Mouse (Mus musculus): ENCODE results near the gene Med23.
A peak's percentile ranks its signal among the peaks of the same experiment; 100 is the strongest.

The Med23 gene

DNA sequence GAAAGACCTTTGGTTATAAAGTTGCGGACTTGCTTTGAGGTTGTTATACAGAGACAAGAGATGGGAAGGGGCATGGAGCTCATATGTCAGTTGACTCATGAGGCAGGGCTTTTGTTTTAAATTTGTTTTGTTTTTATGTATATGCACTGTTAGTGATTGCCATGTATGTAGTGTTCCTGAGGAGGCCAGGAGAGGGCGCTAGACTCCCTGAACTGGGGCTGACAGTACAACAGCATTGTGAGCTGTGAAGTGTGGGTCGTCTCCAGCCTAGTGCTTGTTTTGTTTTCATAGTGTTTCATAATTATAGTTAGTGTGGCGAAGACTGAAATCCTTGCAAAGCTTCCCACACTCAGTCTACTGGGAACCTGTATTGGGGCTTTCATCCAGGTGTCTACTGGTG, 3.8 kb downstream of the Med23 start:
- DNase-seq (ENCODE audit: low spot score), result no peak

DNA sequence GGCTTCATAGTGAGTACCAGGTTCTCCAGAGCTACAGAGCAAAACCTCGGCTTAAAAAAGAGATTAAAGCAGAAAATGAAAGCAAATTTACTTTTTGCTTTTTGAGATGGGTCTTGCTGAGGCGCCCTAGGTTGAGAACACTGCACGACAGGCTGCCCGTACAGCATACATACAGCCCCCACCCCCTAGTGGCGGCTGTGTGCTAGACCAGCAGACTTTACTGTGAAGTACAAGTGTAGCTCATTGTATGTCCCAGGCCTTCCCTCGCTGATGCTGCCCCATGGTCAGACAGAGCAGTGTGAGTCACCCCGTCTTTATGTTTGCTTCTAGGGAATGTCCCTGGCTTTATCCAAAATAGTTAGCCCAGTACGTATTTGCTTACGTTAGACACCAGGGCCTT, 16.2 kb downstream of the Med23 start:
- DNase-seq (ENCODE audit: low spot score), result no peak

DNA sequence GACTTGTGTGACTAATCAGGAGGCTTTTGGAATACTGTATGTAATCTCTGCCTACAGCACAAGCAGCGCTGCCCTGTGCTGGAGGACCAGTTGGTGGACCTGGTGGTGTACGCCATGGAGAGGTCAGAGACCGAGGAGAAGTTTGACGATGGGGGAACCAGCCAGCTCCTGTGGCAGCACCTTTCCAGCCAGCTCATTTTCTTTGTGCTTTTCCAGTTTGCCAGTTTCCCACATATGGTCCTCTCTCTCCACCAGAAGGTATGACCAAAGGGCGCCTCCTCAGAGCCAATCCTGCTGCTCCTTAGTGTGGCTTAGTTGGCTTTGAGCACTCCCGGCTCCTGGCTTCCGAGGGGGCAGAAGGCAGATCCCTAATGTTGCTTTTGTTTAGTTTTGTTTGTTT, 18.6 kb downstream of the Med23 start:
- no peak for DNase-seq (ENCODE audit: low spot score)

DNA sequence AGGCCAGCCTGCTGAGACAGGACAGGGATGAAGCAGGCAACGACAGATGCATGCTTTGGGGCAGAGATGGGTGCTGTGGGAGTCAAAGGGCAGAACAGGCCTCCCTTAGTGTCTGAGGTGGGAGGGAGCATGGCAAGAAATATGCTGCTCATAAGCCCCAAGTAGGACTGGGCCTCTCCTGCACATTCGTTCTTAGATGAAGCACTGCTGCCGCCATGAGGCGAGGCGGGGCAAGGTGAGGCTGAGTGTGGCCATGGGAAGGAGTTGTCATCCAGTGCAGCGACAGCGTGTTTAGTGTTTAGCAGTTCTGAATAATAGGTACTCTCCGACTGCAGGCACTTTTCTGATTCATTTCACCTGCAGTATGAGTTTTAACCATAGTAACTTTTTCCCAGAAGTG, 26.1 kb downstream of the Med23 start:
- DNase-seq (ENCODE audit: low spot score), result no peak

DNA sequence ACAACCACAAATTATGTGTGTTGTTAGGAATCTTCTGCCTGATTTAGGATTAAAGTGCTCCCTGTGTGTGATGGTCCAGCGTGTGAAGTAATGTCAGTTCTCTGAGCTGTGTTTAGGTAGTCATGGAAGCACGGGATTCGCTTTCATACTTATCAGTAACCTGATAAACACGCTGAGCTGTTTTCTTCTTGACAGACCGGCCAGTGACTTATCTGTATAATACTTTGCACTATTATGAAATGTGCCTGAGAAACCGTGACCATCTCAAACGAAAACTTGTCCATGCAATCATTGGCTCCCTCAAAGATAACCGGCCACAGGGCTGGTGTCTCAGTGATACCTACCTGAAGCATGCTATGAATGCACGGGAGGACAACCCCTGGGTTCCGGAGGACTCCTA, 35.8 kb downstream of the Med23 start:
- DNase-seq (ENCODE audit: low spot score), result no peak

DNA sequence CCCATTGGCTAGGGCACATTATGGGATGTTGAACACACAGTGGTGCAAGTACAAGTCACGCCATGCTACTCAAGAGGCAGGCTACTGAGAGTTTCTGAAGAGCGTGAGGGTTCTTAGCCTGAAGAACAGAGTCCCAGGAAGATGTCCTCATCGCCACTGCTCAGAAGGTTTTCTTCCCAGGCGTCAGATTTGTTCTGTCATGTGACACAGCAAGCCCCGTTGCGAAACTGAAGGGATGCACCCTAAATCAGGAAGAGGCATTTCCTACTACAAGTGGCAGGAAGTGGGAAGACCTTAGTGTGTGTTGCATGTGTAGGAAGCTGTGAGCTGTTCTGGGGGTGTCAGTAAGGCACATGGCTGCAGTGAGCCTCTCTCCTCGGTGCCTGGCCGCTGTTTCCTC, 41.4 kb downstream of the Med23 start:
- no peak for DNase-seq (ENCODE audit: low spot score)

DNA sequence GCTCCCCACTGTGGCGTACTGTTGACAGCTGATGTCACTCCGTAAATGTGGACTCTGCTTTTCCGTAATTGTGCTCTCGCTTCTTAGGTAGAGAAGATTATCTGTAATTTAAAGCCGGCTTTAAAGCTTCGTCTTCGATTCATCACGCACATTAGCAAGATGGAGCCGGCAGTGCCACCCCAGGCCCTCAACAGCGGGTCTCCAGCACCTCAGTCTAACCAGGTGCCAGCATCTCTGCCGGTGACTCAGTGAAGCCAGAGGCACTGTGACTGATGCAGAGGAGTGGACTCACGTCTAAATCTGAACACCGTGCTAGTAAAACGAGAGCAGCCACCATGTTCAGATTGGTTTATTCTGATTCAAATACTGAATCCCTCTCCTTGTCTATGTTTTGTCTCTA, 42.8 kb downstream of the Med23 start:
- DNase-seq (ENCODE audit: low spot score), result no peak

DNA sequence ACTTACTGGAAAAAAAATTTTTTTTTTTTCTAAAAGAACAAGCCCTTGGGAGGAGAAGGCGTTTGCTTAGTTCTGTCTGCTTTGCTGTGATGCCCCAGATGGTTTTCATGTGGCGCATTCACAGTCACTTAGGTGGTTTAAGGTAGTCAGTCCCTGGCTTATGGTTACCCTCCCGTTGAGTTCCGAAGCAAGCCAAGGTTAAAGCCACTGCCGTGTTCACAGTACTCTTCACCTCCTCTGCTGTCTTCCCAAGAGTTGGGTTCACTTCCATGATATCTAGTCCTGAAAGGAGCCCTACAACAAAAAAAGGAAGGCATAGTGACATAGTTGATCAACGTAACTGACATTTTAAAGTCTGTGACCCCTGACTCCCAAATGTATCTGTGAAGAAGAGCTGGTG, 45.7 kb downstream of the Med23 start:
- DNase-seq (ENCODE audit: low spot score), result no peak

DNA sequence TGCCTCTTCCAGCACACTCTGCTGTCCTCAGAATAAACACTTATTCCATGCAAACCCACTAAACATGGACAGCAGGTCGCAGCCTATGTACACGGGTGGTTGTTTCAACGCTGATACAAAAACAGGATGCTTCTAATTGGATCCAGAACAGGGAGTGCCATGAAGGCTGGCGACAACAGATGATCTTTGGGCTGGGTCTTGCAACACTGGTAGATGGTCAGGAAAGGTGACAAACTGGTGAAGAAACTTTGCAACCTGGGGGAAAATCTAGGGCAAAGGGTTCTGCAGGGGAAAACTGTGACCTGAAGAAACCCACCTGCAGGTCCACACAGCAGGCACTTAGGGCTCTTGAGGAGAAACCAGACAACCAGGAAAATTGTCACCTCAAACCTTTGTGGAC, 53.2 kb downstream of the Med23 start:
- no peak for DNase-seq (ENCODE audit: low spot score)

DNA sequence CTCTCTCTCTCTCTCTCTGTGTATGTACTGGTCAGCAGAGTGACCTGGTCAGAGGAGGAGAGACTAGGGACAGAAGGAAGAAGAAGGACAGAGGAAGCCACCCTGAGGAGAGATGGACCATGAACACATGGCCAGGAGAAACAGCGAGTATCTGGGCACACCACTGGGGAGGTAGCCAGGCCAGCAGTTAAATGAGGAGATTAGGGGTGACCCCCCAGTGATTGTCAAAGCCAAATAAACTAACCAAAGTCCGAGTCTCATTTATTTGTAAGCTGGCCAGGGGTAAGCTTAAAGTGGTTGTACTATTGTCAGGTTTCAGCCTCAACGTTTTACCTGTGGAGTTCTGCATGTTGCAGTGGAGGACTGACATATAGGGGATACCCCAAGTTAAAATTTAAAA, 54.5 kb downstream of the Med23 start:
- no peak for DNase-seq (ENCODE audit: low spot score)

DNA sequence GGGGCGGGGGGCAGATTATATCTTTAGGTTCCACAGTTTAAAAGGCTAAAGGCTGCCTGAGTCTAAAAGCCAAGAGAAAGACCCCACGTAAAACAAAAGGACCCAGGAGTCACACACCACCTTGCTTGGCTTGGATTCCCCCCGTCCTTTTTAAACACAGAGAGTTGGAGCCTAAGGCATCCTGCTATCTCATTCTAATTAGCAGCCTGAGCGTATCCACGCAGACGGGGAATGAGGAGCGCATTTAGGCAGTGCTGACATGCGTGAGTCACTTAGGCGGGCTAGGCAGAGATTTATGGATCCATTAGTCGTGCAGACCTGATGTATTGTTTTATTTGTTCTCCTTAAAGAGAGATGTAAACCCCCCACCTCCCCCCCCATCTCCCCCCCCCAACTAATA, 56.6 kb downstream of the Med23 start:
- DNase-seq (ENCODE audit: low spot score), result no peak

DNA sequence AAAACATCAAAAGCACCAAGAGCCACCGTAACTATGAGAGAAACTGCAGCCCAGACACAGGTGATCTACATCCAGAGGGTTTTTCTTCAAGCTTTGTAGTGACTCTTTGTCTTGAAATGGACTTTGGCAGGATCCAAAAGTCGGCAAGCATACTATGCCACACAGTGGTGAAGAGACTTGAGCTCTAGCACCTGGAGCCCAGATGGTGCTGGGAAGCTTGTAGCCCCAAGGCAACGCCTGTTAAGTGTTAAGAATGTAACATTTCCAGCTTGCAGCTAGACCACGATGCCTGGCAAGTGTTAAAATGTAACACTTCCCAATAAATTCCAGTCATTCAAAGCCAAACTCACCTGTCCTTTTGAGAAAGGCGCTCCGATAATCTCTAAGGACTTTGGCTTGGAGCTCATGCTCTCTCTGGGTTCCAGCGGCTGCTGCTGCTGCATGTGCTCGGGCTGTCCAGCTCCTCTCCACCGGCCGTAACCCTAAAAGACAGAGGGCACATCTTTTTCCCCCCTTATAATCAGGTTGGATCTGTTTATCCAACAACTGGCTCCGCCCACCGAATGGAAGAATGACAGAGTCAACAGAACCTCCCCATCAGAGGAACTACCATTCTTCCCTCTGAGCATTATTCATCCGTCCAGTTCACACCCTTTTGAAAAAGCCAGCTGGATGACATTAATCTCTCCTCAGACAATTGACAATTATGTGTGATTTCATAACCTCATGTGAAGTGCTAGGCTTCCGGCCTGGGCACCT, 57.4 kb downstream of the Med23 start, which contains the start of gene Arg1:
Gene Arg1 (minus strand): TSS at position 523 of the 759 bp plus-strand sequence.
- DNase-seq (ENCODE audit: low spot score), result no peak

DNA sequence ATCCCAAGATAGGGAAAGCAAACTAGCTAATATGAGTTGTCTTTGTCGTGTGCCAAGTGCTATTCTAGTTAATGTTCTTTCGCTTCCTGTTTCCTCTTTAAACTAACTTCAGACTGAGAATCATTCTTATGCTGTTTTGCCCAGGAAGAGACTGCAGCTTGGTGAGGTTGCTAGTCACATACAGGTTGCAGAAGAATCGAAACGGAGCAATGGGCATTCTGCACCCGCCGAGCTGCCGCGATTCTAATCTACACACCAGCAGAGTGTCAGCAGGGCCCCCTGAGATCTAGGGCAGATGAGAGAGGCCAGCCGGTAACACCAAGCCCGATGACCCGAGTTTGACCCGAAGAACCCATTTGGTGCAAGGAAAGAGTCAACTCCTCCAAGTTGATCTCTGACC, 58.3 kb downstream of the Med23 start:
- no peak for DNase-seq (ENCODE audit: low spot score)

DNA sequence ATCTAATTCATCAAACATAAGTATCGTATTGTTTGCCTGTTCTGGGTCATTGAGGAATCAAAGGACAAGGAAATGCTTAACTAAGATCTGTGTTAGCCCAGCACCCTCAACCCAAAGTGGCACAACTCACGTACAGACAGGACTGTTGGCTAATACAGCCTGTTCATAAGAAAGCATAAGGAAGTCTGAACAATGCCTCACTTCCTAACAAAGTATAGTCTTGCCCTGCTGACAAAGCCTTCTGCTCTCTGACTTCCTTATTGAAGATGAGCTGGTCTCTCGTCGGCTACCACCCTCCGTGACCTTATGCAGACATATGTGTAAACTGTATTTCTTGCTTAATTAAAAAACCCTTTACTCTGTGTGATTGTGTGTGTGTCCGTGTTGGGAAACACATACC, 60.4 kb downstream of the Med23 start:
- no peak for DNase-seq (ENCODE audit: low spot score)

DNA sequence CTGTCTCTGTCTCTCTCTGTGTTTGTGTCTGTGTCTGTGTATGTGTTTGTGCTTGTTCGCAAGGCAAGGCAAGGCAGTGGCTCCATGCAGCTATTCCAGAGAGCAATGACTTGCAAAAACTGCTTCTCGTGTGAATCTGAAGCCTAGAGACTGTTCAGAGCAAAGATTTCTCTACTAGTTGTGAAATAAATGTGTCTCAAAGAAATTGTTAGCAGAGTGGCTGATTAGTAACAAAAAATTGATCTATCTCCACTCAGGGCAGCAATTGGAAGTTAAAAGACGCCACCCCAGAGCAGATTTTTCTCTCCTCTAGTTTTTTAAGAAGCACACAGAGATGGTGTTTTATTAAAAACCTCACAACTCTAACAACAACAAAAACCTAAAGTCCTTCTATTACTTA, 78.1 kb downstream of the Med23 start:
- DNase-seq (ENCODE audit: low spot score), result no peak

DNA sequence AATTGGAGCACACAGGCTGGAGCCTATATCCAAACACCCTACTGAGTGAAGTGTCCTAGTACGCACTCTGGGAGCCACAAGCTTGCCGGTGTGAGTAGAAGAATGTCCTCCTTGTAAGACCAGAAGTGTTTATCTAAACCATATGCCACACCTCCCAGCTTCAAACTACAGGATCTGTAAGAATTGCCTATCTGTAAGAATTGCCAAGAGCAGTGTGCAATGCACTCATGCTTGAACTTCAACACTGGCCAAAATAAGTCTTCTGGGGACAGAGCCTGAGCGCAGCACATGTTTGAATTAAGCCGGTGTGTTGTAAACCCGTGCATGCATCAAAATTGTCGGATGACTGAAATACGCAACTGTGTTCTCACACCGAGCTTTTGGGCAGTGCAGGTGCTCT, 78.5 kb downstream of the Med23 start:
- DNase-seq (ENCODE audit: low spot score), result no peak

DNA sequence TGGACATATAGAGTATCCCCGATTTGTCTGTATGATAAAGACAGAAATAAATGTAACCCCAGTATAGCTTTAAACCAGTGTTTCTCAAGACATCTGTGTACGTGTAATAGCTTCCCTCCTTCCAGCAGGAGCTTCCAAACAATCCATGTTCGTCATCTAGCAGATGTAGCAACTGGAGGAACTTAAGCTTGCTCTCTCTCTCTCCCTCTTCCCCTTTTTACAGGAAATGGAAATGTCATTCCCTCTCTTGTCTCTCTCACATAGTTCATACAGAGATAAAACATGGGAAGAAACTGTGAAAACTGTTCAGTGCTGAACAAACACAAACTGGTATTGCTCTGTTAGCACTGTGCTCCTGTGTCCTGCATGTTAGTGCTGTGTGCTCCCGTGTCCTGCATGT, 80.4 kb downstream of the Med23 start:
- DNase-seq (ENCODE audit: low spot score), result no peak

DNA sequence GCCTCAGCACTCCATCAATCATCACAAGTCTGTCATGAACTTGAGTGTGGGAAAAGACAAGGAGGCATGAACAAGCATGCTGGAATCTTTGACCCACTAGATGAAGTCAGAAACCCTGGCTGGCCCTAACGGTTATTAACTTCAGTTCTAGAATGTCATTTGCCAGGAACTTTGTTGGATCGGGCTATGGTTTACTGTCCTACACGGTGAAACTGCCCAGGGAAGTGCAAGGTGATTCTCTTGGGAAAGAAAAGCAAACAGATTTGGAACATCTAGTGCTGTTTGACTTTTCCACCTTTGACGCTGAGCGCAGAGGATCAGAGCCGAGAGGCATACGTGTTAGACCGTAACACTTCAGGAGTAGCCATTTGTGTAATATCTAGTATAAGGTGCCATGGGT, 81.8 kb downstream of the Med23 start:
- peak; percentile 70 for DNase-seq (ENCODE audit: low spot score)

DNA sequence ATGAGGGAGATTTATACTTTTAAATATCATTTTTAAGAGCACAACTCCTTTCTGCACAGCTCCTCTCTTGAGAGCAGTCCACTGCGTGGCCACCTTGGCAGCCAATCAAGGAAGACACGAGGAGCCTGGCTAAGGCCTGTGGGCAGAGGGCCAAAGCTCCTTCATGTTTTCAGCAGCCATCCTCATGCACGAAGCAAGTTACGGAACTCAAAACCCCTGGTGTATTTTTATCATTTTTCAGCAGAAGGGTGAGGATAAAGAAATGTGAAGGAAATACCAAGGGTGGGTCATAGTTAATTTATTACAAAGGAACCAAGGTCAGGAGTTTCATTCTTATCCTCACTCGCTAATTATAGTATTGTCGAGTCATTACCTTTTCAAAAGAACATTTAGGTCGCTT, 82.8 kb downstream of the Med23 start:
- peak; percentile 58 for DNase-seq (ENCODE audit: low spot score)

DNA sequence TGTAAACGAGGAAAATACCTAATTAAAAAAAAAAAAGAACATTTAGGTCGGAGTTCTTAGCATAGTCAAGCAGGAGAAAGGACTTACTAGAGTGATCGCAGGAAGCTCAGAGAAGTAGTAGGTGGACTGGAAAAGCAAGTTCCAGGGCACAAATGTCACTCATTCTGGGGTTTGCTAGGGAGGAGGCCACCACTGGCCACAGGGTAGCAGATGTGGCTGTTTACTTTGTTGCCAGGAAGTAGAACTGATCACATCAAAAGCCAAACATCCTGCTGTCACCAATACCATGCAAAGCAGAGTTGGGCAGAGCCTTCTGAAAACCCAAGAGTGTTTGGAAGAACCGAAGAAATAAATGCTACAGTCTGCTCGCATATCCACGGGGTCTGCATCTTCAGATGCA, 84.1 kb downstream of the Med23 start:
- DNase-seq (ENCODE audit: low spot score), result no peak

DNA sequence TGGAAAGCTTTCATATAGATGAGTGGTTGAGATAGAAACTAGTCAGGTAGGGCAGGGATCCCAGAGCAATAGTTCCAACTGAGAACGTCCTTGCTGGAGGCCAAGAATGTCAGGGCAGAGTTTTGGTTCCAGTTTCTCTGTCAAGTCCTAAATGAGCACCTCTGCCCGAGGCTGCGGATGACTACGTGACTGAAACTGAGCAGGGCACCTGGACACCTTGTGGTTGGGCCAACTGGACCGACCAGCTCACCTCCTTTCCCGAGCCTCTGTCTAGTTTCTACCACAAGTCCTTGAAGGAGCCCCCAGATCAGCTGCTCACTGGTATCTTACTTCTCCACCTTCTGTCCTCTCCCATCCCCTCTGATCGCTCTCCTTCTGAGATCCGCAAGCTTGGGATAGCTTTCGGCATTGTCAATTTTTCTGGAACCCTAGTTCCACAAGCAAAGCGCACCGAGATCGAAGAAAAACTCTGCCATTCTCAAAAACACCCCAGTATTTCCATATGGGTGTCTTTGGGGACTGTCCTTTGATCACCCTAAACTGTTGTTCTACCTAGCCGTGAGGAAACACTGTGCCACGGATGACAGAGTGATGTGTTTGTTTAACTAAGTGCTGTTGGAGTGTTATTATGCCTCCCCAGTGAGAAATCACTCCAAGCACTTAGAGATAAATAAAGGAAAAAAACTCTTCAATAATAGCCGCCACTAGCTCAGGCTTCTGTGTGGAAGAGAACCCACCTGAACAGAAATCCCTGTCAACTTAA, 88.7 kb downstream of the Med23 start:
- no peak for DNase-seq (ENCODE audit: low spot score)

DNA sequence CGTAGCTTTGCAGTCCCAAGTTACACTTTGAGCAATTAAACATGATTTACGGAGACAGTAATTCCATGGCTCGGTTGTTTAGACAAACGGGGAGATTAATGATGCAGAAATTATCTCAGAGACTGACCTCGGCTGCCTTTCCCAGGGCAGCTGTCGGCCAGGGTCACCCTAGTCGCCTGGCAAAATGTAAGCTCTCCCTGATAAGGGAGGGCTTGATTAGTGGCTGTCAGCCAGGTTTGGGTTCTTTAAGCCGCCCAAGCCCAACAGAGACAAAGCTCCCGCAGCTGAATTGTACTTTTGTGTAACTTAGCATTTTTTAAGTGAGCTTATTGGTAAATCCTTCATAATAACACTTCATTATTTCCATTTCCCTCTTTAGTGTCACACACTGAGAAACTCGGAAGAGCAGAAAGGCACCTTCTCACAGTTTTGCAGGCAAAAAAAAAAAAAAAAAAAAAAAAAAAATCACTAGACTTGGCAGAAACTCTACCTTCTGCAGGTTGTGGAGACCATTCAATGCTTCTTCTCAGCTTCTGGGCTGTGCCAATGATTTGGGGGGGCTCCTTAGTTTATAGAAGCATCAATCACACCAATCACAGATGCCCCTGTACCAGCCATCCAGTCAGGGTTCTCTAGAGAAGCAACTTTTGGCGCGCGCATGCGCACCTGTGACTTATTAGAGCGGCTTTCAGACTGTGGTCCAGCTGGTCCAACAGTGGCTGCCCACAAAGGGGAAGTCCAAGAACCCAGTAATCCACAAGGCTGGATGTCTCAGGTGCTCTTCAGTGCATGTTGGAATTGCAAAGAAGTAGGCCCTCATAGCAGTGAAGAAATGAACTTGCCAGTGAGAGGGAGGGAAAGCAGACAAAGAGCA, 89.5 kb downstream of the Med23 start:
- DNase-seq (ENCODE audit: low spot score), result no peak

DNA sequence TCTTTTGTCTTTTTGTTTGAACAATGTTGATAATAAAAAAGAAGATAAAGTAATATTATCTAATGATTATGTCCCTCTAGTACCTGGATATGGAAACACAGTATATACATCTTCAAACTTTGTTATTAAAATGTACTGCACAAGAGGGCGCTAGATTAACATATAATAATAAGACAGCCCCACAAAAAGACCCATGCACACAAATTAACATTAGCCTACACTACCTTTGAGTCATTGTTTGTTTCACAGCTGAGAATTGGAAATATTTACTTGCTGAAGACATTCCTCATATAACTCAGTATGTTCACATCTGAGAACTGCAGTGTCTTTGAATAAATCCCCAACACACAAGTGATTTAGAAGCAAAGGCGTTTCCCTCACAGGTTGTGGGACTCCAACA, 91.3 kb downstream of the Med23 start:
- peak; percentile 35 for DNase-seq (ENCODE audit: low spot score)

Data from adipocyte (in vitro differentiated cells).